Mouse (Mus musculus) thymus, adult 18-20 months (tissue): ENCODE data around the gene Syne1.
A peak's percentile ranks its signal among the peaks of the same experiment; 100 is the strongest.

ENCODE experiments used
- DNase-seq, 2 experiments: peaks; one replicate each; pipeline ENCODE4 v3.0.0; 2022; ENCODE audit warnings: mixed read lengths in 2 of 2

Syne1 gene

GRCm38 (mm10) chr10:5194671-5195234 is 356.5 kb downstream of the Syne1 start:
- peak; percentile 78 for DNase-seq

GRCm38 (mm10) chr10:5194081-5194670 is 357.1 kb downstream of the Syne1 start:
- no peak for DNase-seq

- no peak for DNase-seq
These were observed 358.3 kb downstream of the Syne1 start for GRCm38 (mm10) chr10:5192861-5193490.

GRCm38 (mm10) chr10:5190756-5191155 is 360.5 kb downstream of the Syne1 start:
- DNase-seq, result no peak

GRCm38 (mm10) chr10:5188890-5189289 is 362.4 kb downstream of the Syne1 start:
- no peak for DNase-seq

- DNase-seq, result no peak
These were observed 365.9 kb downstream of the Syne1 start for GRCm38 (mm10) chr10:5185156-5186083.

- no peak for DNase-seq
These were observed 369.5 kb downstream of the Syne1 start for GRCm38 (mm10) chr10:5181771-5182176.

- no peak for DNase-seq
These were observed 371.4 kb downstream of the Syne1 start for GRCm38 (mm10) chr10:5179891-5180290.

GRCm38 (mm10) chr10:5177446-5178015 is 373.8 kb downstream of the Syne1 start:
- DNase-seq, result no peak

GRCm38 (mm10) chr10:5176371-5176770 is 374.9 kb downstream of the Syne1 start:
- no peak for DNase-seq

GRCm38 (mm10) chr10:5170425-5170824 is 380.9 kb downstream of the Syne1 start:
- DNase-seq, result no peak

GRCm38 (mm10) chr10:5167481-5167880 is 383.8 kb downstream of the Syne1 start:
- DNase-seq, result no peak

GRCm38 (mm10) chr10:5165439-5165838 is 385.8 kb downstream of the Syne1 start:
- no peak for DNase-seq

GRCm38 (mm10) chr10:5163770-5164169 is 387.5 kb downstream of the Syne1 start:
- peak; percentile 21 to 60 for DNase-seq

- no peak for DNase-seq
These were observed 388.0 kb downstream of the Syne1 start for GRCm38 (mm10) chr10:5163286-5163685.

- peak in 1 of 2 experiments; percentile 20 for DNase-seq
These were observed 389.8 kb downstream of the Syne1 start for GRCm38 (mm10) chr10:5161394-5161872.

- no peak for DNase-seq
These were observed 391.6 kb downstream of the Syne1 start for GRCm38 (mm10) chr10:5159679-5160078.

- no peak for DNase-seq
These were observed 398.2 kb downstream of the Syne1 start for GRCm38 (mm10) chr10:5153047-5153446.

- DNase-seq, result no peak
These were observed 409.8 kb downstream of the Syne1 start for GRCm38 (mm10) chr10:5141471-5141870.

- DNase-seq, result no peak
These were observed 411.4 kb downstream of the Syne1 start for GRCm38 (mm10) chr10:5139932-5140264.

GRCm38 (mm10) chr10:5139246-5139931 is 411.9 kb downstream of the Syne1 start:
- no peak for DNase-seq

GRCm38 (mm10) chr10:5132050-5132449 is 419.2 kb downstream of the Syne1 start:
- no peak for DNase-seq
